Mouse (Mus musculus) heart, adult 18-20 months (tissue): ENCODE measurements around the gene Rpl36al. TPM values are rescaled to one million over a fixed set of nuclear protein-coding genes. Genes with fewer than 3 reads are reported as not detected.
A peak's percentile ranks its signal among the peaks of the same experiment; 100 is the strongest.

ENCODE experiments used
- DNase-seq, 2 experiments: peaks; one replicate each; pipeline ENCODE4 v3.0.0; 2021 to 2022; ENCODE audit warnings: mixed read lengths in 1 of 2
- microRNA-seq, 2 experiments: library from miRNA; unstranded; fragments of <30 nt; microRNA quantifications; one replicate each; pipeline ENCODE4 v1.2.0; 2022
- total RNA-seq, 2 experiments: library from RNA; stranded (reverse); gene quantifications; 2 replicates each; pipeline ENCODE4 v1.2.3; 2021

Rpl36al gene
- total RNA-seq, 2 experiments from 2014 or later, result 219 to 228 TPM

DNA sequence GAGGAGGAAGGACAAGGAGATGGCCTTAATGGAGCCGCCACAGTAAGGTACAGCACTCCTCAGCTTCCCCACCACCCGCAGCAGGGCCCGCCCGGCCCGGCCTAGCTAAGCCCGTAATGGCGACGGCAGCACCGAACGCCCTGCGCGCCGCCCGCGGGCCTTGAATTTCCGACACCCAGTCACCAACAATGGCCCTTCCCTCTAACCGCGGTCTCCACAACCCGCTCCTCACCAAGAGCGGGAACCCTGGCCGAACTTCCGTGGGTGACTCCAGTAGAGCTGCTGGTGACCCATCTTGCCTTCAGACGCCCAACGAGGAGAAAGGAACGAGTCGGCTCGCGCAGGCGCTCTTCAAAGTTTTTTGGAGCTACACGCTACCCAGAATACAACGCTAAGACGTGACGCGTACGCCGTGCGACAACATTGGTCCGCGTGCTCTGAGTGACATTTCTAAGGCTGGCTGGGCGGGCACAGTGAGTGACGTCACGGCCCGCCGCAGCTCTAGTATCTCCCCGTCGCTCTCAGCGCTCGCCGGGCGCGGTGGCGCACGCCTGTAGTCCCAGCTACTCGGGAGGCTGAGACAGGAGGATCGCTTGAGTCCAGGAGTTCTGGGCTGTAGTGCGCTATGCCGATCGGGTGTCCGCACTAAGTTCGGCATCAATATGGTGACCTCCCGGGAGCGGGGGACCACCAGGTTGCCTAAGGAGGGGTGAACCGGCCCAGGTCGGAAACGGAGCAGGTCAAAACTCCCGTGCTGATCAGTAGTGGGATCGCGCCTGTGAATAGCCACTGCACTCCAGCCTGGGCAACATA lies 24.9 kb downstream of the Rpl36al start, which contains the start of gene Rps29:
Rps29 (minus strand) TSS at position 422 of the 813 bp plus-strand sequence.
- peak; percentile 97 to 98 for DNase-seq

DNA sequence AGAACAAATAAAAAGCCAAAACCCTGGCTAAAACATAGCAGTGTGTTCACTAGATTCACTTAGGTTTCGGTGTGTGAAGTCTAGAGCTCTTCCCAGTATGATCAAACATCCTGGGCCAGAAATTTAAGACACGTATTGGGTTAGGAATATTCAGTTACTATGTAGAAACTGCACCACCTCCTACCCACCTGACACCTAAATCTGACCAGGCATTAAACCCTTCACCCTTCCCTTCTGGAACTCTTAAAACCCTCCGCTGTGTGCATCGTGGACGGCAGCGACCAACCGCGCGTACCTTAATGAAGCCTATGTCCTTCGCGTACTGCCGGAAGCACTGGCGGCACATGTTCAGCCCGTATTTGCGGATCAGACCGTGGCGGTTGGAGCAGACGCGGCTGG lies 25.5 kb downstream of the Rpl36al start:
- no peak for DNase-seq

DNA sequence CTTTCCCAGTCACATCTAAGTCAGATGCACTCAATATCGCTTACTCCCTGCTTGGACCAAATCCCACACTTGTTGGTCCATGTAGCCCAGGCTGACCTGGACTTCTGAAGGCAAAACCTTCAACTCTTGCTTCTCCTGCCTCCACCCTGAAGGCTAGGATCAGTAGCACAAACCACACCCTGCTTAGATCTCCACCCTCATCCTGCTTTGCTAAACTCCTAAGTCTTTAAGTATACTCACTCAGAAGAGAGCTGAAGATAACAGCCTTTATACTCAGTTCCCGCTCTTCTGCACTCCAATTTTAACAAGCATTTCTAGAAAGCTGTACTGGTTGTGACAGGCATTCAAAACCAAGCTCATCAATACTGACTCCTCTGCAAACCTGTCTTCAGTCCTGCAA lies 26.8 kb downstream of the Rpl36al start:
- no peak for DNase-seq

DNA sequence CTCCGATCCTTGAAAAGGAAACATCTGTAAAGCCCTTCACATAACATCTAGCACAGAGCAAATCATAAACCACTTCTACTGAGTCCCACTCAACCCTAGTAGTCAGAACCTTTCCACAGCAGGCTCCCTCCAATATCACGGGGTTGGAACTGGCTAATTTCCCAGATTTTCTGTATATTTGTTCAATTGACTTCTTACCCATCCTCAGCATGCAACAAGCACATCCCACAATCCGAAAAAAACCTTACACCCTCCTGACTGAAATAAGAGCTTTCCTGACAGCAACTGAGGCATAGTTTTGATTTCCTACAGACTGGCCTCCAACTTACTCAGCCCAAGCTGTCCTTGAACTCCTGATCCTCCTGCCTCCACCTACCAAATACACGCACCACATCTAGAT lies 27.4 kb downstream of the Rpl36al start:
- DNase-seq, result no peak

DNA sequence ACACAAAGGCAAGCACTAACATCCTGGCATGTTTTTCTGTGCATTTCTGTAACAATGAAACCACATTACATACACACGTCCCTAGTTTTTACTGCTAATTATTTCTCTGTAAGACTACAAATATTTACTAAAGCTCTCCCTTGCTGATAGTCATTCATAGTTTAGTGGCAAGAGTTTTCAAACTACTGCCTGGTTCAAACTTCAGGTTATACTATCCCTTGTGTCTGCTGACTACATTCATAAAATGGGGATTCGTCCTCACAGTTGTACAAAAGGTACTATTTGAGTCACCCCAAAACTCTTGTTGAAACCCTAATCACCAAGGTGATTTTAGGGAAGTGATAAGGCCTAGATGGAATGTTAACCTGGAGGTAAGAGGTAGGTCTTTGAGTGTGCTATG lies 28.0 kb downstream of the Rpl36al start:
- no peak for DNase-seq

DNA sequence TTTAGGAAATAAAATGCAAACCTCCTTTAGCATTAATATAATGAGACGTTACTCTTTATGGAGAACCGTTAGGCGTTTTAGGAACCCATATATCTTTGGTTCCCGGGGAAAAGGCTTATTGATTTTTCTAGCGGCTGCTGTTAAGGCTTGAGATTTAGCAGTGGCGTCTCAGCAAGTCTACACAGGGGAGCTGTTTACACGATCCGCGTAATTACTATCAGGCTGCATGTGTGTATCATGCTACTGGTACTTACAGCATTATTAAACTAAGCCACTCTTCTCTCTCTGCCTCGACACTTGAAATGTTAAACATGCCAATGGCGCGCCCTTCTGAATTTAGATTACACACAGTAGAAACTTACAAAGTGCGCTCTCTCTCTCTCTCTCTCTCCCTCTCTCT lies 33.8 kb downstream of the Rpl36al start:
- DNase-seq, result no peak

DNA sequence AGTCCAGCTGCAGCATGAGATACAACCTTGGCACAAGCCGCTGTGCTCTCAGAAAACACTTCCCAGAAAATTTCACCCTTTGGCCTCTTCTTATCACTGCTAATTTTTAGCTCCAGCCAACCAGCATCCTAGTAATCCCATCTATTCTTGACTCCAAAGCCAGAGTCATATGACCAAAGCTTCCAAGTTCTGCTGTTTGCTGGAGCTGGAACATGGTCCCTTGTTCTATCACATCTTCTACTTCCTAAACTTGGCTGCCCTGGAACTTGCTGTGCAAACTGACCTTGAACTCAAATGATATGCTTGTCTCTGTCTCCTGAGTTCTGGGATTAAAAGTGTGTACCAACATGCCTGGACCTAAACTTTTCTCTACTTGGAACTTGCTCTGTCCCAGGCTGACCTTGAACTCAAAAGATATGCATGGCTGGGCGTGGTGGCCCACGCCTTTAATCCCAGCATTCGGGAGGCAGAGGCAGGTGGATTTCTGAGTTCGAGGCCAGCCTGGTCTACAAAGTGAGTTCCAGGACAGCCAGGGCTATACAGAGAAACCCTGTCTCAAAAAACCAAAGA lies 36.6 kb downstream of the Rpl36al start:
- DNase-seq, result peak; percentile 35 to 59

DNA sequence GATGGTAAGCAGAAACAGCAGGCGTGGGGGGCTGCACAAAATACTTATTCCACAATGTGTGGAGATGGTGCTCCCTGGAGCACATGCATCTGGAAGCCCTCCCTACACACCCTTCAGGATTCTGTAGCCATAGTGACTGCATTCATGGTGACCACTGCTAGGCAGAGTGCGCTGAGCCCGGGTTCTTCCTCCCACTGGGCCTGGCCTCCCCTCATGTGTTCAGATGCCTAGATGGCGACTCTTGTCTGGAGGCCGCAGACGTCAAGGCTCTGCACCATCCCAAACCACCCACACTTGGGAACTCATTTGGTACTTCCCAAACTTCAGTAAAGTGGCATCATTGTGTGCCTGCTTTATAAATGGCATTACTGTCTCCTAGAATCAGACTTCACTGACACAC lies 40.4 kb downstream of the Rpl36al start:
- DNase-seq, result no peak

DNA sequence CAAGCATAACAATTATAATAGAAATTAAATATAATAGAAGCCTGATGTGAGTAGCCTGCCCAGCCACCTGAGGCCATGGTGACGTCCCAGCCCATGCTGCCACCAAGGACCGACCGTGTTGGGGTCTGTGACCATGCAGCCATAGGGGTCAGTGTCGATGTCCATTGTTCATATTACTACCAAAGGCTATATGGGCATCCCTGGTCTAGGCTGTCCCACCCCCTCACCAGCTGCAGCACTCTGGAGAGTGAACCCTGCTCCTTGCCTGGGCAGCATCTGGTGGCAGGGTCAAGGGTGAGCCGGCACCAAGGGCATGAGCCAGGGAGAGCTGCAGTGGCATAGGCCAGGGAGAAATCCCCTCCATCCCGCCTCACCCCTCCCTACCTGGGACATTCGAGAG lies 44.0 kb downstream of the Rpl36al start:
- no peak for DNase-seq

DNA sequence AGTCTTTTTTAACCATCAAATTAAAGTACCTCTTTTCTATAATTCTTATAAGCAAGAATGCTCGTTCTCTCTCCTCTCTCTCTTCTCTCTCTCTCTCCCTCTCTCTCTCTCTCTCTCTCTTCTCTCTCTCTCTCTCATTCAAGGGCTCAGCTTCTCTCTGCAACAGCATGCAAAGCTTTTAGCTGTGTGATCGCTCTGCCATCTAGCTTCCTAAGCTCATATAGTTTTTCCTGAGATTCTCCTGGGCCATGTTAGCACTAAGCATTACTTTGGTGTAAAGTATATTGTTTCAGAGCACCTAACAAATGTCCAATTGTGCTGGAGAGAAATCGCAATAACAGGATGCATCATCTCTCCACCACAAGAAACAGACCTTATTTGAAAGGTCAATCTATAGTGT lies 44.7 kb downstream of the Rpl36al start:
- DNase-seq, result no peak

Small RNAs within 50 kb of the gene (microRNA-seq; reads per million reads assigned to microRNA genes)
- 0 reads per million in 2 experiments for gene Gm47287
- 1.1 to 1.9 reads per million in 2 experiments for gene Gm47295

Other genes starting within 250 kb of the Rpl36al start
- 1,000 to 10,000 TPM; 1,202 to 1,485 TPM for gene Rps29, start 24.9 kb downstream of the Rpl36al start, total RNA-seq
- gene Lrr1, start 15.3 kb downstream of the Rpl36al start, total RNA-seq, result not detected
- gene Mgat2, start 74 bp upstream of the Rpl36al start, total RNA-seq, result 10 to 100 TPM; 18.6 to 20.2 TPM
- gene Gm49383, start 13.0 kb upstream of the Rpl36al start, total RNA-seq, result 1 to 10 TPM; 2.8 to 3.1 TPM
- gene Dnaaf2, start 14.3 kb upstream of the Rpl36al start, total RNA-seq, result under 1 TPM; 0.57 to 0.65 TPM
- gene Gm49384, start 20.2 kb upstream of the Rpl36al start, total RNA-seq, result 1 to 10 TPM; 1.7 to 2.5 TPM
- under 1 TPM; 0.37 to 0.49 TPM for gene Pole2, start 44.1 kb upstream of the Rpl36al start, total RNA-seq
- 10 to 100 TPM; 42.1 TPM for gene Klhdc1, start 57.1 kb upstream of the Rpl36al start, total RNA-seq
- gene Klhdc2, start 112.6 kb upstream of the Rpl36al start, total RNA-seq, result 100 to 1,000 TPM; 106 to 120 TPM
- gene Nemf, start 173.1 kb upstream of the Rpl36al start, total RNA-seq, result 10 to 100 TPM; 22.8 to 23.2 TPM
- 10 to 100 TPM; 36.6 to 38.1 TPM for gene Arf6, start 188.1 kb upstream of the Rpl36al start, total RNA-seq
- under 1 TPM; 0.49 to 0.77 TPM for gene Gm9887, start 188.4 kb upstream of the Rpl36al start, total RNA-seq